In the genomic region with DNA sequence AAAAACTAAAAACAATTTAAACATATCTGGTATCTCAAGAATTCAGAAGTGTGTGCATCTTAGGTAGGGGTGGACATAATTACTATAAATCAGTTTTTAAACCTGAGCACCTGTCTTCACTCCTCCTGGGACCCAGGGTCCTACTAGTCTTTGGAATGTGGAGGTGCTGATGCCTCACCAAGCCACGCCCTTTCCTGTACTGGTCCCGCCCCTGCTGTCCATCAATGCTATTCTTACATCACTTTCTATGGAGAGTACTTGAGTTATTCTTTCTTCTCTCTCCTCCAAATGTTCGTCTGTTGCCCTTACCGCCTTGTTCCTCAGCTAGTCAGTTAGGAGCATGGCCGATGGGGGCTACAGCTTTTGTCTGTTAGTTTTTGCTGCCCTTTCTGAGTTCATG, we compare ENCODE assay signal across 9 mouse cellular contexts. TPM values are rescaled to one million over a fixed set of nuclear protein-coding genes. Genes with fewer than 3 reads are reported as not detected.
DNase-seq lines count a peak whose midpoint lies in the region; ATAC-seq lines count a peak whose summit lies in the region.
"Had no signal": no experiment of that assay in that cellular context is flagged by ENCODE, and none has a peak within 500 bp of the region (broad histone marks: within the 10 kb centered on the region; RNA-seq: fewer than 3 reads in every experiment).

No protein-coding gene starts in this region.

- ATAC-seq in forebrain, embryonic 16.5 days: 0 out of 2 replicates have a peak, but pooled peaks have one; percentile 25

- H3K9ac ChIP-seq in forebrain, embryonic 16.5 days (replicated peaks; ENCODE audit: low read depth, low read length): no peak overlapping the region

- 29% methylated on average over 5 of the region's 5 CpGs for WGBS in forebrain, embryonic 16.5 days

- H3K36me3 ChIP-seq in forebrain, embryonic 16.5 days (ENCODE audit: control insufficient read depth, insufficient read depth): no peaks in the 10 kb centered on the region

- no peak overlapping the region for H3K4me2 ChIP-seq in forebrain, embryonic 16.5 days (ENCODE audit: low read length)

- H3K4me3 ChIP-seq in forebrain, embryonic 16.5 days (replicated peaks; ENCODE audit: low read length): no peak overlapping the region

- H3K4me1 ChIP-seq in forebrain, embryonic 16.5 days (replicated peaks; ENCODE audit: control insufficient read depth, insufficient read depth, low read length): no peaks in the 10 kb centered on the region

- H3K27ac ChIP-seq in forebrain, embryonic 16.5 days (ENCODE audit: low read length): no peak overlapping the region

- 0 out of 2 replicates have a peak, but pooled peaks cover 4% of the 10 kb centered on the region for H3K27me3 ChIP-seq in forebrain, embryonic 16.5 days (replicated peaks; ENCODE audit: control insufficient read depth, insufficient read depth, low read length)

- peak; percentile 42 for DNase-seq in adrenal gland, postnatal 10 days
- DNase-seq in adrenal gland, adult 8-10 months: no peak
- DNase-seq in layer of hippocampus, adult 9-11 months: peak; percentile 26
- DNase-seq in layer of hippocampus, adult 9-10 months (ENCODE audit: low spot score): no peak
- DNase-seq in NIH3T3 (ENCODE audit: low read depth): peak; percentile 83
- peak; percentile 88 for DNase-seq in lung, postnatal 36 days
- DNase-seq in gastrocnemius, postnatal 25 days: no peak

- no peaks in the 10 kb centered on the region for H3K9me3 ChIP-seq in forebrain, embryonic 16.5 days (ENCODE audit: control insufficient read depth, low read length)

RNA-seq across cellular contexts. Expression of a gene that starts 7.1 kb away (rescaled TPM):
- not detected for total RNA-seq in adrenal gland, postnatal 10 days (2021)
- not detected for total RNA-seq in adrenal gland, adult 8-10 months (2022)
- 0.08 TPM in 1 of 2 replicates, not detected in the other for polyA plus RNA-seq in forebrain, embryonic 16.5 days (2015; fragmentation: Nextera tagmentation; extraction: Ambion mirVana)
- not detected for total RNA-seq in gastrocnemius, postnatal 25 days (2021)

RNA-seq across cellular contexts. Expression of a gene that starts 9.9 kb away (rescaled TPM):
- total RNA-seq in adrenal gland, postnatal 10 days (2021): not detected
- total RNA-seq in adrenal gland, adult 8-10 months (2022): not detected
- not detected in 2 replicates for polyA plus RNA-seq in forebrain, embryonic 16.5 days (2015; fragmentation: Nextera tagmentation; extraction: Ambion mirVana)
- not detected for total RNA-seq in gastrocnemius, postnatal 25 days (2021)
- polyA plus RNA-seq: C2C12 had no signal

RNA-seq across cellular contexts. Expression of a gene that starts 31.0 kb away (rescaled TPM):
- 10 to 100 TPM; 49.2 to 66.4 TPM for total RNA-seq in adrenal gland, postnatal 10 days (2021)
- 10 to 100 TPM; 30.9 to 60.3 (median 45.3) TPM for total RNA-seq in adrenal gland, adult 8-10 months (2022)
- polyA plus RNA-seq in forebrain, embryonic 16.5 days (2015; fragmentation: Nextera tagmentation; extraction: Ambion mirVana): 19.0 and 19.8 TPM in 2 replicates
- 10 to 100 TPM in 1 of 2 experiments, 1 to 10 TPM in 1; 9.9 to 14.7 TPM for total RNA-seq in gastrocnemius, postnatal 25 days (2021)

RNA-seq across cellular contexts. Expression of a gene that starts 35.0 kb away (rescaled TPM):
- not detected for total RNA-seq in adrenal gland, postnatal 10 days (2021)
- not detected for total RNA-seq in adrenal gland, adult 8-10 months (2022)
- not detected in 2 replicates for polyA plus RNA-seq in forebrain, embryonic 16.5 days (2015; fragmentation: Nextera tagmentation; extraction: Ambion mirVana)
- not detected for total RNA-seq in gastrocnemius, postnatal 25 days (2021)
- polyA plus RNA-seq: C2C12 had no signal

RNA-seq across cellular contexts. Expression of a gene that starts 37.2 kb away (rescaled TPM):
- 10 to 100 TPM; 27.6 to 32.2 TPM for total RNA-seq in adrenal gland, postnatal 10 days (2021)
- total RNA-seq in adrenal gland, adult 8-10 months (2022): 10 to 100 TPM; 23.5 to 30.6 (median 24.6) TPM
- polyA plus RNA-seq in forebrain, embryonic 16.5 days (2015; fragmentation: Nextera tagmentation; extraction: Ambion mirVana): 34.6 and 35.3 TPM in 2 replicates
- total RNA-seq in gastrocnemius, postnatal 25 days (2021): 10 to 100 TPM; 14.7 to 15.3 TPM

Comparison
In these comparisons a context has a peak if more than half of its experiments do, and no peak if none do; other contexts are left out.
1. DNase-seq: peak in adrenal gland, postnatal 10 days (single experiment), layer of hippocampus, adult 9-11 months (single experiment), NIH3T3 (single experiment) and lung, postnatal 36 days (single experiment); none in adrenal gland, adult 8-10 months (single experiment), layer of hippocampus, adult 9-10 months (single experiment) and gastrocnemius, postnatal 25 days (single experiment).